Mouse (Mus musculus): ENCODE data around the gene Baiap2l1. TPM values are rescaled to one million over a fixed set of nuclear protein-coding genes. Genes with fewer than 3 reads are reported as not detected.

Baiap2l1 gene
- polyA plus RNA-seq, 1 experiment from 2014 or later = 7.3 TPM

GRCm38 (mm10) chr5:144303071-144303470 lies 54.8 kb downstream of the Baiap2l1 start:
- no peaks in the 10 kb centered on the region for H3K36me3 ChIP-seq
- WGBS = 96% methylated on average over 2 of the region's 2 CpGs
- no peaks in the 10 kb centered on the region for H3K9me3 ChIP-seq
- H3K4me1 ChIP-seq = no peaks in the 10 kb centered on the region
- H3K4me2 ChIP-seq (replicated peaks) = no peak overlapping the region
- no peak overlapping the region for H3K27ac ChIP-seq
- H3K27me3 ChIP-seq = no peaks in the 10 kb centered on the region
- ATAC-seq (ENCODE audit: low FRiP score, low read depth) = no peak
- no peak overlapping the region for H3K9ac ChIP-seq
- H3K4me3 ChIP-seq = no peak overlapping the region

GRCm38 (mm10) chr5:144296090-144296604 lies 61.8 kb downstream of the Baiap2l1 start:
- no peak overlapping the region for H3K27ac ChIP-seq
- H3K9me3 ChIP-seq = no peaks in the 10 kb centered on the region
- ATAC-seq (ENCODE audit: low FRiP score, low read depth) = no peak
- H3K9ac ChIP-seq = no peak overlapping the region
- H3K4me1 ChIP-seq = no peaks in the 10 kb centered on the region
- no peak overlapping the region for H3K4me3 ChIP-seq
- no peak overlapping the region for H3K4me2 ChIP-seq (replicated peaks)
- WGBS = 80% methylated on average over 7 of the region's 7 CpGs
- no peaks in the 10 kb centered on the region for H3K36me3 ChIP-seq
- H3K27me3 ChIP-seq = no peaks in the 10 kb centered on the region

- 82% methylated on average over 1 of the region's 1 CpGs for WGBS
- no peak for ATAC-seq (ENCODE audit: low FRiP score, low read depth)
- H3K4me3 ChIP-seq = no peak overlapping the region
Observed at GRCm38 (mm10) chr5:144295357-144295756, 62.6 kb downstream of the Baiap2l1 start.

GRCm38 (mm10) chr5:144294908-144295307 lies 63.0 kb downstream of the Baiap2l1 start:
- H3K4me1 ChIP-seq = no peaks in the 10 kb centered on the region
- ATAC-seq (ENCODE audit: low FRiP score, low read depth) = no peak
- H3K9me3 ChIP-seq = no peaks in the 10 kb centered on the region
- no peaks in the 10 kb centered on the region for H3K36me3 ChIP-seq
- H3K9ac ChIP-seq = no peak overlapping the region
- no peak overlapping the region for H3K27ac ChIP-seq
- H3K4me3 ChIP-seq = no peak overlapping the region
- no peaks in the 10 kb centered on the region for H3K27me3 ChIP-seq
- no peak overlapping the region for H3K4me2 ChIP-seq (replicated peaks)
- 73% methylated on average over 7 of the region's 7 CpGs for WGBS

More at GRCm38 (mm10) chr5:144295357-144295756, 62.6 kb downstream of the Baiap2l1 start:
- Histone ChIP-seq H3K4me2 (replicated peaks) (no peak overlapping the region), H3K4me1 (no peaks in the 10 kb centered on the region), H3K36me3 (no peaks in the 10 kb centered on the region), H3K27me3 (no peaks in the 10 kb centered on the region), H3K27ac (no peak overlapping the region), H3K9me3 (no peaks in the 10 kb centered on the region), H3K9ac (no peak overlapping the region)

- no peak for ATAC-seq (ENCODE audit: low FRiP score, low read depth)
- no peaks in the 10 kb centered on the region for H3K36me3 ChIP-seq
- no peak overlapping the region for H3K4me3 ChIP-seq
- no peaks in the 10 kb centered on the region for H3K4me1 ChIP-seq
- WGBS = 88% methylated on average over 4 of the region's 4 CpGs
- no peaks in the 10 kb centered on the region for H3K9me3 ChIP-seq
- no peak overlapping the region for H3K9ac ChIP-seq
- H3K27me3 ChIP-seq = no peaks in the 10 kb centered on the region
- H3K27ac ChIP-seq = no peak overlapping the region
- no peak overlapping the region for H3K4me2 ChIP-seq (replicated peaks)
Observed at GRCm38 (mm10) chr5:144289769-144290440, 68.0 kb downstream of the Baiap2l1 start.

- Histone ChIP-seq H3K4me1 (no peaks in the 10 kb centered on the region), H3K27ac (no peak overlapping the region), H3K4me3 (no peak overlapping the region), H3K4me2 (replicated peaks) (no peak overlapping the region), H3K36me3 (no peaks in the 10 kb centered on the region), H3K9me3 (no peaks in the 10 kb centered on the region), H3K9ac (no peak overlapping the region), H3K27me3 (no peaks in the 10 kb centered on the region)
- 84% methylated on average over 9 of the region's 9 CpGs for WGBS
- no peak for ATAC-seq (ENCODE audit: low FRiP score, low read depth)
Observed at GRCm38 (mm10) chr5:144288391-144288790, 69.5 kb downstream of the Baiap2l1 start.

GRCm38 (mm10) chr5:144287267-144287820 lies 70.6 kb downstream of the Baiap2l1 start:
- H3K4me1 ChIP-seq = no peaks in the 10 kb centered on the region
- H3K4me3 ChIP-seq = no peak overlapping the region
- peaks cover 4% of the 10 kb centered on the region; the same call in 1 of the 2 replicates for H3K36me3 ChIP-seq
- H3K27me3 ChIP-seq = no peaks in the 10 kb centered on the region
- WGBS = 72% methylated on average over 3 of the region's 3 CpGs
- H3K9me3 ChIP-seq = no peaks in the 10 kb centered on the region
- no peak for ATAC-seq (ENCODE audit: low FRiP score, low read depth)
- H3K9ac ChIP-seq = no peak overlapping the region
- H3K4me2 ChIP-seq (replicated peaks) = no peak overlapping the region
- H3K27ac ChIP-seq = no peak overlapping the region

GRCm38 (mm10) chr5:144286591-144287266 lies 71.2 kb downstream of the Baiap2l1 start:
- no peaks in the 10 kb centered on the region for H3K27me3 ChIP-seq
- no peak overlapping the region for H3K27ac ChIP-seq
- no peaks in the 10 kb centered on the region for H3K4me1 ChIP-seq
- no peak for ATAC-seq (ENCODE audit: low FRiP score, low read depth)
- WGBS = 67% methylated on average over 9 of the region's 9 CpGs
- no peak overlapping the region for H3K9ac ChIP-seq
- no peaks in the 10 kb centered on the region for H3K9me3 ChIP-seq
- H3K4me3 ChIP-seq = no peak overlapping the region
- H3K36me3 ChIP-seq = peaks cover 10% of the 10 kb centered on the region; the same call in 1 of the 2 replicates
- H3K4me2 ChIP-seq (replicated peaks) = no peak overlapping the region

- no peak overlapping the region for H3K27ac ChIP-seq
- no peaks in the 10 kb centered on the region for H3K9me3 ChIP-seq
- H3K36me3 ChIP-seq = peaks cover 20% of the 10 kb centered on the region
- H3K27me3 ChIP-seq = no peaks in the 10 kb centered on the region
- H3K4me3 ChIP-seq = no peak overlapping the region
- no peaks in the 10 kb centered on the region for H3K4me1 ChIP-seq
- WGBS = 81% methylated on average over 5 of the region's 5 CpGs
- H3K4me2 ChIP-seq (replicated peaks) = no peak overlapping the region
- H3K9ac ChIP-seq = no peak overlapping the region
- ATAC-seq (ENCODE audit: low FRiP score, low read depth) = no peak
Observed at GRCm38 (mm10) chr5:144284599-144284998, 73.3 kb downstream of the Baiap2l1 start.

- Histone ChIP-seq H3K27ac (no peak overlapping the region), H3K36me3 (peaks cover 28% of the 10 kb centered on the region), H3K9ac (no peak overlapping the region), H3K9me3 (no peaks in the 10 kb centered on the region), H3K4me3 (no peak overlapping the region), H3K4me1 (no peaks in the 10 kb centered on the region), H3K4me2 (replicated peaks) (no peak overlapping the region), H3K27me3 (no peaks in the 10 kb centered on the region)
- ATAC-seq (ENCODE audit: low FRiP score, low read depth) = no peak
- 55% methylated on average over 8 of the region's 8 CpGs for WGBS
Observed at GRCm38 (mm10) chr5:144283551-144284031, 74.3 kb downstream of the Baiap2l1 start.

GRCm38 (mm10) chr5:144282470-144283260 lies 75.2 kb downstream of the Baiap2l1 start:
- ATAC-seq (ENCODE audit: low FRiP score, low read depth) = no peak
- Histone ChIP-seq H3K4me3 (no peak overlapping the region), H3K4me2 (replicated peaks) (no peak overlapping the region), H3K9me3 (no peaks in the 10 kb centered on the region), H3K9ac (no peak overlapping the region), H3K36me3 (peaks cover 28% of the 10 kb centered on the region), H3K27ac (no peak overlapping the region), H3K4me1 (no peaks in the 10 kb centered on the region), H3K27me3 (no peaks in the 10 kb centered on the region)
- WGBS = 71% methylated on average over 11 of the region's 11 CpGs

GRCm38 (mm10) chr5:144279926-144280325 lies 78.0 kb downstream of the Baiap2l1 start:
- H3K4me3 ChIP-seq = no peak overlapping the region
- ATAC-seq (ENCODE audit: low FRiP score, low read depth) = no peak
- no peaks in the 10 kb centered on the region for H3K4me1 ChIP-seq
- 91% methylated on average over 13 of the region's 13 CpGs for WGBS
- no peaks in the 10 kb centered on the region for H3K9me3 ChIP-seq
- no peak overlapping the region for H3K27ac ChIP-seq
- H3K9ac ChIP-seq = no peak overlapping the region
- peaks cover 32% of the 10 kb centered on the region for H3K36me3 ChIP-seq
- H3K27me3 ChIP-seq = no peaks in the 10 kb centered on the region
- H3K4me2 ChIP-seq (replicated peaks) = no peak overlapping the region
